Mouse (Mus musculus) cortical plate, adult 2 months (tissue): Measurements from ENCODE around the gene Tmem63b.

ENCODE experiments used
- CTCF ChIP-seq: fragments of 200-500 bp; IDR thresholded peaks from 2 replicates; pipeline ENCODE4 v1.5.1; 2011; ENCODE audit warnings: mild to moderate bottlenecking, control low read depth, low read length; ENCODE audit not compliant: insufficient read depth; ENCODE audit errors: extremely low read depth
- POLR2A ChIP-seq: fragments of 200-500 bp; IDR thresholded peaks from 2 replicates; pipeline ENCODE4 v1.6.1; 2011; ENCODE audit warnings: mild to moderate bottlenecking, low read length, control low read depth; ENCODE audit not compliant: insufficient read depth; ENCODE audit errors: extremely low read depth

- TF ChIP-seq POLR2A (no peak), CTCF (no peak)
Measured at GRCm38 (mm10) chr17:45630992-45631391, 55.7 kb downstream of the Tmem63b start.
